Mouse (Mus musculus) liver, embryonic 14 days (tissue): ENCODE results near the gene Sv2b. TPM values are rescaled to one million over a fixed set of nuclear protein-coding genes. Genes with fewer than 3 reads are reported as not detected.

Experiments used
- polyA plus RNA-seq: library from polyadenylated mRNA; depleted of rRNA; stranded (reverse); fragments of >200 nt; gene quantifications from 2 replicates; pipeline ENCODE4 v1.2.3, GENCODE M21; 2012; rRNA removed

Sv2b gene
- 0.01 TPM in 2 replicates for polyA plus RNA-seq

GRCm38 (mm10) chr7:75308457-75309312 is at the start of gene Sv2b:
Sv2b (minus strand) TSS chr7:75309262.

Other genes starting within 250 kb of the Sv2b start
- 8.6 and 10.6 TPM in 2 replicates for gene Akap13, start 146.3 kb upstream of the Sv2b start, polyA plus RNA-seq